Mouse (Mus musculus): ENCODE results near the gene Col6a3. TPM values are rescaled to one million over a fixed set of nuclear protein-coding genes. Genes with fewer than 3 reads are reported as not detected.

The Col6a3 gene
- 0.54 and 0.60 TPM in 2 replicates for polyA plus RNA-seq (2021; fragmentation: Nextera tagmentation)
- long read RNA-seq, experiment 1, partial matches to known transcripts, result 1 of 1 reads
- long read RNA-seq, experiment 1, other reads (novel, unspliced or antisense), result 0 of 1 reads
- long read RNA-seq, experiment 2, partial matches to known transcripts, result 1 of 1 reads
- long read RNA-seq, experiment 2, other reads (novel, unspliced or antisense), result 0 of 1 reads

DNA sequence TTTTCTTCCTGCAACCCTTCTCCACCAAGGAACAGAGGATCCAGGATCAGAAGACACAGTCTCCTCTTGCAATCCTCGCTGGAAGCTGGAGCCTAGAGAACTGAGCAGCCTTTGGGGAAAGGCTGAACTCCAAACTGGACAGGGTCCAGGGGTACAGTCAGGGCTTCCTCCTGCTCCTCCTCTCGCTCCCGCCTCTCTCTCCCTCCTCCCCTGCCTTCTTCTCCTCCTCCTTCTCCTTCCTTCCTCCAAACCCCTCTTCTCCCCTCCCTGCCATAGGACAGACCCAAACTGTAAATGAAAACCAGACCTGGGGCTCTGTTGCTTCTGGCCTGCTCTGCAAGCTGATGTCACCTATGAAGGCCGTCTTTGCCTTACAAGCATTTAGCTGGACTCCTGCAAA is at the start of gene Col6a3:
Col6a3 (minus strand) TSS at position 136 of the 400 bp plus-strand sequence.

Other genes starting within 250 kb of the Col6a3 start
- gene Cops8, start 241.0 kb downstream of the Col6a3 start, polyA plus RNA-seq (2021; fragmentation: Nextera tagmentation), result 114 and 123 TPM in 2 replicates
- gene Mlph, start 71.1 kb upstream of the Col6a3 start, polyA plus RNA-seq (2021; fragmentation: Nextera tagmentation), result 0.90 and 1.2 TPM in 2 replicates
- not detected in 2 replicates for gene Prlh, start 109.1 kb upstream of the Col6a3 start, polyA plus RNA-seq (2021; fragmentation: Nextera tagmentation)
- not detected in 2 replicates for gene Rab17, start 125.7 kb upstream of the Col6a3 start, polyA plus RNA-seq (2021; fragmentation: Nextera tagmentation)
- gene Lrrfip1, start 154.8 kb upstream of the Col6a3 start, polyA plus RNA-seq (2021; fragmentation: Nextera tagmentation), result 53.5 and 55.1 TPM in 2 replicates

Measured in layer of hippocampus, adult 6 months (tissue).